Mouse (Mus musculus): ENCODE measurements around the gene Fgfr2.

Fgfr2 gene

GRCm38 (mm10) chr7:132882343-132882742, 240.8 kb downstream of the Fgfr2 start:
- no peak for DNase-seq

DNA sequence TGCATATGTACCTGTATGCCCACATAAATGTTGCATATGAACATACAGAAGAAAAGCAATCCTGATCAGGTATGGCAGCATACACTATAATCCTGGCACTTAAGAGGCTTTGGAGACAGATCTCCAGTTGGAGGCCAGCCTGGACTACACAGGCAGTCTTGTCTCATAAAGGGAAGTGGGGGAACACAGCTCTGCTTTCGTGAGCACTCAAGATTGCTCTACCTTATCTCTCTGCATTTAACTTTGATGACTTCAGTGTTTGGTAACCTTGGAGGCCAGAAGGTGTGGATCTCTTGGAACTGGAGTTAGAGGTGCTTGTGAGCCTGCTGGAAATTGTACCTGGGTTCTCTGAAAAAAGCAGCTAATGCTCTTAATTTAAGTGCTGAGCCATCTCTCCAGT, 242.9 kb downstream of the Fgfr2 start:
- DNase-seq = no peak

DNA sequence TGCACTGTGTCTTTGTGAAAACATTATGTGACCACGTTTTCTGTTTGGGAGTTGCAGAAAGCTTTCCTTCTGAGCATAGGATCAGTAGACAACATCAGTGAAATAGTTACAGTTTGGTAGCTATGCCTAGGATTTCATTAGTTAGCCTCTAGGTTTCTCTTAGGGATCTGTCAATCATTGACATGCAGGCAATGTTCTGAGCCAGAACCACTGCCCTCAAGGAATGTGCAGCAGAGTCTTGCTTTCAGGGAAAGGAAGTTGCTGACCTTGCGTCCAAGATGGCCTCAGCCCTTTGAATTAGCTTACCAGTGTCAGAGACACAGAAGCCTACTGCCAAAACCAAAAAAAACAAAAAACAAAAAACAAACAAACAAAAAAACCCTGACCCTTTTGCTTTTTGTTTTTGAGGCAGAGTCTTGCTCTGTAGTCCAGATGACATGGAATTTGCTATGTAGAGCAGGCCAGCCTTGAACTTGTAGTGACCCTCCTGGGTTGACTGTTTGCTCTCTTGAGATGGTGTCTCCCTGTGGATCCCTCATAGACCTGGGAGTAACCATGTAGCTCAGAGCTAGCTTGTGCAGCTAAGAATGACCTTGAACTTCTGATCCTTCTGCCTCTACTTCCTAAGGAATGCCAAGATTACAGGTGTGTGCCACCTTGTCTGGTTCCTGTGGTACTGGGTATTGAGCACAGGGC, 247.6 kb downstream of the Fgfr2 start:
- DNase-seq = peak; percentile 56

DNA sequence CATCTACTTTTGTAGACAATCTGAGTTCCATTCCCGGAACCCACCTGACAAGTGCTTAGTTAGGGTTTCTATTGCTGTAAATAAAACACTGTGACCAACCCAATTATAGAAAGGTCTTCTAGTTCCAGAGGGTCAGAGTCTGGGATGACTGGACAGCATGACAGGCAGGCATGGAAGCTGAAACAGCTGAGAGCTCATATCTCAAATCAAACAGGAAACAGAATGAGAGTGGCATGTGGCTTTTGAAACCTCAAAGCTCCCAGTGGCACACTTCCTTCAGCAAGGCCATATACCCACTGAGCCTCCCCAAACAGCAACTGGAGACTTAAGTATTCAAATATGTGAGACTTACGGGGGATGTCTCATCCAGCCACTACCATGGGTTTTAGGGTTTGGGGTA, 250.1 kb downstream of the Fgfr2 start:
- DNase-seq = no peak

GRCm38 (mm10) chr7:132866316-132866715, 256.8 kb downstream of the Fgfr2 start:
- DNase-seq = no peak

GRCm38 (mm10) chr7:132859042-132859958, 263.9 kb downstream of the Fgfr2 start, which contains the start of gene Abraxas2:
Abraxas2 (plus strand) TSS chr7:132859225.
- DNase-seq = peak; percentile 92

GRCm38 (mm10) chr7:132858043-132858608, 265.0 kb downstream of the Fgfr2 start:
- DNase-seq = no peak

- no peak for DNase-seq
These were observed 267.1 kb downstream of the Fgfr2 start for GRCm38 (mm10) chr7:132856083-132856482.

DNA sequence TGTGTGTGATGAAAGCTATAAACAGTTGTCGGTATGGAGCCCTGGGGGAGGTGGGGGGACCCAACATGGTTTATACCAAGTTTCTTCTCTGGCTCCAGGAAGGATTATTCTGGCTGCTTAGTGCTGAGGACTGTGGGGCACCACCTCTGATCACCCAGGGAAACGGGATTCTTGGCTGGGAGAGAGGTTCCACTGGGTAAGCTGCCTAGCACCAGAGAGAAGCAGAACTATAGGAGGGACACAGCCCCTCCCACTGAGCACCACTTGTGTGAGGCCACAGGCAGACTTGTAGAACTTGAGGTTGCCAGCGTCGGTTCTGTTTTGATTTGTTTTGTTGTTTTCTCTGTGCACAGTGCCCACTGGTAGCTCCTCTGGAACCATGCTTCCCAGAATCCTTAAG, 269.2 kb downstream of the Fgfr2 start:
- no peak for DNase-seq

- DNase-seq = no peak
These were observed 269.8 kb downstream of the Fgfr2 start for GRCm38 (mm10) chr7:132853361-132853760.

DNA sequence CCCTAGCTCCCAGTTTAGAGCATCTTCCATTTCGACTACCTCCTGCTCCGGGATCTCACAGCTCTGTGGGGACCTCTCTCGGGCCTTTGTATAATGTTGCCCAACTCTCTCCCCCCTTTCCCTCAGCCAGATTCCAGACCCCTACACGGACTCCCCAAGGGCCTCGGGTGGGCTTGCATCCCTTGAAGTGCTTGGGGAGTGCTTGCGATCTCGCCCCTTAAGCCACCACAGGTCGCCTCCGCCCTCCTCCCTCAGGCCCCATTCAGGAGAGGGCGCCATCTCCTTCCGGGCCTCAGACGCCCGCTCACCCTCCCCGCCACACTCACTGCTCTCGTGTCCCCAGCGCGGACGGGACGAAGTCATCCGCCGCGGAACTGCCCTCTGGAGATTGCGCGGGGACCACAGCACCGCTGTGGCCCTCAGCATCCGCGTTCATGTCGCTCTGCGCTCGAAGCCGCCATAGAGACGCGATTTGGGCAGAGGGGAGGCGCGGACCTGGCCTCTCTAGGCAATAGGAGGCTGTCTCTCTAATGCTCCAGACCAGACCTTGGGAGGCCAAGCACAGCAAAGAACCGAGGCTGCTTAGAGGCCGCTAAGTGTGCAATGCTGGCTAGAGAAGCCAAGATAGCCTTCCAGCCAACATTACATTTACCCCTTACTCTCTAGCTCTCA, 270.8 kb downstream of the Fgfr2 start, which contains the start of gene Eef1akmt2:
Gene Eef1akmt2 (minus strand): TSS at position 501 of the 672 bp plus-strand sequence.
- DNase-seq = peak; percentile 89

DNA sequence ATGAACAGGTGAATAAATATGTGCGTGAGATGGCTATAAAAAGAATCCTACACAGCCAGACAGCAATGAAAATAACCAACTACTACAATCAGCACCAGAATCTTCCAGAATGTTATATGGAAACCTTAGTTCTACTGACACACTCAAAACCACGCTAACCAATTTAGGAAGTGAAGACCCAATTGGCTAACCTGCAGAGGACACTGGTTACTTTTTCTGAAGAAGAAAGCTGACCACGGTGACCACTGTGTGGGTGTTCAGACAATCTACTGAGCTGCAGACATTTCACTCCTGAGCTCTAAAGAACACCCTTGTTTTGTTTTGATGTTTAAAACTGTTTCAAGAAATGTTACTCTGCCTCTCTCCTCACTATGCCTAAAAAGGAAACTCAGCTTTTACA, 280.0 kb downstream of the Fgfr2 start:
- no peak for DNase-seq

DNA sequence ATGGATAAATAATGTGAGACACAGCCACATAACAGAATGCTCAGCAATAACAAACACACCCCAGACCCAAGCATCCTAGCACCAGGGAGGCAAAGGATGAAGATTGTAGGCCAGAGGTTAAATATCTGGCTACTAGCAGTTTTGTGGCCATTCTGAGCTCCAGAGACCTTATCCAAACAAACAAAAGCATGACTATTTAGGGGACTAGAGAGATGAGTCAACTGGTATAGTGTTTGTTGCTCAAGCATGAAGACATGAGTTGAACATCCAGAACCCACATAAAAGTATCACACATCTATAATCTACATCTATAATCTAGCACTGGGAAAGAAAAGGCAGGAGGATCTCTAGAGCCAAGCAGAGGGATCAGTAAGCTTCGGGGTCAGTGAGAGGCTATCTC, 280.7 kb downstream of the Fgfr2 start:
- no peak for DNase-seq

DNA sequence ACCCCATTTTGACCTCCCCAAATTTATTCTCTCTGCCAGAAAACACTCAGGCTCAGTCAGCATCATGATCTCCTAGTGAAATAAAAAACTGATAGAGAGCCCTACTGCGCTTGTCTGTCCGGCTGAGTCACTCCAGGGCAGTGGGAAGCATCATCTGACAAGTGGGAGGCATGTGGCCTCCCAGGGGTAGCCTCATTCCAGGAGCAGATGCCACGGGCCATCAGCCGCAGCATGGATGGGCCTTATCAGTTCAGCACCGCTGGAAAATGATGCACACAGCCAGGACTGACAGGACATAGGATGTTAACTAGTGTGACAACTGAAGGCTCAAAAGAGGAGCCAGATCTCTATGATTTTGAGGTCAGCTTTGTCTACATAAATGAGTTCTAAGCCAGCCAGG, 281.9 kb downstream of the Fgfr2 start:
- no peak for DNase-seq

- DNase-seq = no peak
These were observed 292.2 kb downstream of the Fgfr2 start for GRCm38 (mm10) chr7:132830955-132831354.

DNA sequence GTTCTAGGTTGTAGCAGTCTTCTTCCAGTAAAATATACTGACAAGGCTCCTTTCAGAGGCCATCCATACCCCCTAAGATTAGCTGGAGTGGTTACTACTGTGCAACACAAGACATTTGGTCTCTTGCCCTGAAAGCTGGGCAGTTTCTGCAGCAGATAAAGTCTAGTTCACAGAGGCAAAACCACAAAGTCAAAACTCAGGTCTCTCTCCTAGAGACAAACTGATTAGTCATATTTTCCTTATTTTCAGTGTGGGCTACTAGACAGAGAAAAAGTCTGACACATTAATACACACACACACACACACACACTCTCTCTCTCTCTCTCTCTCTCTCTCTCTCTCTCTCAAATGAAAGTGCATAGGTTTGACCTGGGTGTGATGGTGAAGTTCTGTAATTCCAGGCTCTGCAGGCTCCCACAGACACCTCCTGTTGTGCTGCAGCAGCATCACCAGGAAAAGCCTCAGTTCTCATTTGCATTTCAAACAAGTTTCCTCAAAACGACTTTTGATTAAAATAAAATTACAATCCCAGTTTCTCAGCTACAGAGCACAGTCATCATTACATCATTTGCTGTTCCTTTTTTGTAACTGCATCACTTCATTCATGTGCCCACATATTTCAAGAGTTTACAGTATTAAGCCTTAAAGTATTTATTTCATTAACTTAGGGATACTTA, 298.7 kb downstream of the Fgfr2 start:
- no peak for DNase-seq

DNA sequence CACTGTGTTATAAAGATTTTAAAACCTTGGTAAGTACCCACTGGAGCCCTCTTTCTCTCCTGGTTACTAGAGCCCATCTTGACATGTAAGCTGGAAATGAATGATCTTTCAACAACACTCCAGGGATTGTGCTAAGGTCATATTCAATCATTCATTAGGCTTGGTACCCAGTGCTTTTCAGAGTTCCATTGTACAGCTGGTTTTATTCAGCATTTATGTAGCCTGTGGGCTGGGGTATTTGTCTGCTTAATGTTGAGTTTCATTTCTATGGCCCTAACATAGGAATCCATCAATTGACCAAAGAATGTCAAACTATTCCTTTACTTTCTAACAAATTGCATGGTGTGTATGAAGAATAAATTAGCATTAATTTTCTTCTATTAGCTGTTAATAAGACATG, 299.3 kb downstream of the Fgfr2 start:
- DNase-seq = no peak

- no peak for DNase-seq
These were observed 302.5 kb downstream of the Fgfr2 start for GRCm38 (mm10) chr7:132820692-132821091.

DNA sequence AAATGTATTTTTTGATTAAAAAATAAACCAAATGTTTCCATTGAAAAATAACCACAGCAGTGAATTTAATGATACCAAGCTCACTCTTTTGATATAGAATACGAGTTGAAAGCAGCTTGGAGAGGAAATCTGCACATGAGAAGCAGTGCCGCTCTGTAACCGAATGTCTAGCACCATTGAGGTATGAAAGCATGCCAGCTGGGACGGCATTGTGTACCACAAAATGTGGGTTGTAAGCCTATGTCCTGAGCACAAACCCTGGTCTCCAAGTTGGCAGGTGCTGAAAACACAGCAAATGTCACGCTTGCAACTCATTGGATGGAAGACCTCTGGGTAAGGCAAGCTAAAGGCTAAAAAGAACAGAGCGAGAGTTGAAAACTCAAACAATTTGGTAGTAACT, 306.1 kb downstream of the Fgfr2 start:
- no peak for DNase-seq

- no peak for DNase-seq
These were observed 306.6 kb downstream of the Fgfr2 start for GRCm38 (mm10) chr7:132816528-132816927.

GRCm38 (mm10) chr7:132815081-132815480, 308.1 kb downstream of the Fgfr2 start:
- no peak for DNase-seq

DNA sequence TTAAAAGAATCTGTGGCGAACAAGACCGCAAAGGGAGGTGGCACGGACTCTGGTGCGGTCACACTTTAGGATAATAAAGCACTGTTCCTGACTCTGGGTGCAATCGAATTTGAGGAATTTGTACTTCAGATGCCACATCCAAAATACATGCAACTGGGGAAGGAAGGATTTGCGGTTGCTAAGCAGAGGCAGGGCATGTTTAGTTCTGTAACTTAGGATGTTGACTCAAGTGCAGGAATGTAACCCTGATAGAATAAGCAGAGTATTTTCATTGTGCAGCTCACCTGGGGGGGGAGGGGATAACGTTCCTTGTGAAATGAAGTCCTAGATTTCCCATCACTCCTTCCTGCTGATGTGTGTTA, 309.1 kb downstream of the Fgfr2 start:
- DNase-seq = no peak

All from kidney, adult 18-20 months (tissue).